Mouse (Mus musculus): ENCODE measurements around the gene Nxt1. TPM values are rescaled to one million over a fixed set of nuclear protein-coding genes. Genes with fewer than 3 reads are reported as not detected.

Gene Nxt1
- polyA plus RNA-seq, 1 experiment from 2014 or later: 53.5 TPM

GRCm38 (mm10) chr2:148654961-148655360, 17.4 kb upstream of the Nxt1 start:
- peak; percentile 59; the same call in 1 of the 2 replicates for ATAC-seq (ENCODE audit: insufficient number of reproducible peaks, low FRiP score)
- WGBS: 2% methylated on average over 3 of the region's 3 CpGs
- no peaks in the 10 kb centered on the region for H3K36me3 ChIP-seq
- no peak overlapping the region for H3K4me2 ChIP-seq
- H3K9ac ChIP-seq: no peak overlapping the region
- no peak overlapping the region for H3K4me3 ChIP-seq
- H3K9me3 ChIP-seq (replicated peaks): no peaks in the 10 kb centered on the region
- H3K27me3 ChIP-seq (replicated peaks): no peaks in the 10 kb centered on the region
- no peak overlapping the region for H3K27ac ChIP-seq (ENCODE audit: poor library complexity, severe bottlenecking)
- H3K4me1 ChIP-seq (replicated peaks): no peaks in the 10 kb centered on the region

GRCm38 (mm10) chr2:148663458-148663857, 8.9 kb upstream of the Nxt1 start:
- Histone ChIP-seq H3K4me2 (no peak overlapping the region), H3K27ac (ENCODE audit: poor library complexity, severe bottlenecking) (no peak overlapping the region), H3K4me1 (replicated peaks) (no peaks in the 10 kb centered on the region), H3K9me3 (replicated peaks) (no peaks in the 10 kb centered on the region), H3K4me3 (no peak overlapping the region), H3K9ac (no peak overlapping the region), H3K27me3 (replicated peaks) (peaks cover 7% of the 10 kb centered on the region; the same call in 1 of the 2 replicates), H3K36me3 (no peaks in the 10 kb centered on the region)
- 88% methylated on average over 1 of the region's 1 CpGs for WGBS
- no peak for ATAC-seq (ENCODE audit: insufficient number of reproducible peaks, low FRiP score)

- Histone ChIP-seq H3K27ac (ENCODE audit: poor library complexity, severe bottlenecking) (peak overlapping the region; percentile 94), H3K4me3 (peak overlapping the region; percentile 55), H3K4me1 (replicated peaks) (peaks cover 51% of the 10 kb centered on the region), H3K9me3 (replicated peaks) (no peaks in the 10 kb centered on the region), H3K4me2 (peak overlapping the region; percentile 70), H3K27me3 (replicated peaks) (no peaks in the 10 kb centered on the region), H3K36me3 (peaks cover 24% of the 10 kb centered on the region), H3K9ac (peak overlapping the region; percentile 70)
- ATAC-seq (ENCODE audit: insufficient number of reproducible peaks, low FRiP score): no peak
- 9% methylated on average over 26 of the region's 26 CpGs for WGBS
Measured at GRCm38 (mm10) chr2:148677801-148678200, 5.4 kb downstream of the Nxt1 start.

- H3K9ac ChIP-seq: peak overlapping the region; percentile 54
- peaks cover 40% of the 10 kb centered on the region for H3K4me1 ChIP-seq (replicated peaks)
- no peak; the same call in 1 of the 2 replicates for ATAC-seq (ENCODE audit: insufficient number of reproducible peaks, low FRiP score)
- no peaks in the 10 kb centered on the region for H3K9me3 ChIP-seq (replicated peaks)
- peak overlapping the region; percentile 31 for H3K4me3 ChIP-seq
- WGBS: 3% methylated on average over 9 of the region's 9 CpGs
- peak overlapping the region; percentile 94 for H3K27ac ChIP-seq (ENCODE audit: poor library complexity, severe bottlenecking)
- H3K36me3 ChIP-seq: peaks cover 34% of the 10 kb centered on the region
- H3K27me3 ChIP-seq (replicated peaks): no peaks in the 10 kb centered on the region
- H3K4me2 ChIP-seq: peak overlapping the region; percentile 95
Measured at GRCm38 (mm10) chr2:148679346-148679745, 6.9 kb downstream of the Nxt1 start.

GRCm38 (mm10) chr2:148680775-148681291, 8.4 kb downstream of the Nxt1 start, which contains the start of gene Gzf1:
TSS of gene Gzf1 (plus strand) at chr2:148681023.
- H3K9me3 ChIP-seq (replicated peaks): no peaks in the 10 kb centered on the region
- ATAC-seq (ENCODE audit: insufficient number of reproducible peaks, low FRiP score): peak; percentile 97

GRCm38 (mm10) chr2:148681461-148681891, 9.1 kb downstream of the Nxt1 start:
- 7% methylated on average over 17 of the region's 17 CpGs for WGBS

More at GRCm38 (mm10) chr2:148680775-148681291, 8.4 kb downstream of the Nxt1 start, which contains the start of gene Gzf1:
- peak within 1 kb of the TSS; percentile 97 for H3K4me3 ChIP-seq
- peaks cover 38% of the 10 kb centered on the region for H3K36me3 ChIP-seq
- peak within 1 kb of the TSS; percentile 95 for H3K4me2 ChIP-seq
- peaks cover 39% of the 10 kb centered on the region for H3K4me1 ChIP-seq (replicated peaks)
- WGBS: 0% methylated on average over 39 of the region's 39 CpGs
- H3K27me3 ChIP-seq (replicated peaks): no peaks in the 10 kb centered on the region
- H3K9ac ChIP-seq: peak within 1 kb of the TSS; percentile 95
- peak within 1 kb of the TSS; percentile 94 for H3K27ac ChIP-seq (ENCODE audit: poor library complexity, severe bottlenecking)

GRCm38 (mm10) chr2:148683031-148683430, 10.6 kb downstream of the Nxt1 start:
- peaks cover 46% of the 10 kb centered on the region for H3K36me3 ChIP-seq
- no peaks in the 10 kb centered on the region for H3K27me3 ChIP-seq (replicated peaks)
- no peaks in the 10 kb centered on the region for H3K9me3 ChIP-seq (replicated peaks)
- no peak overlapping the region for H3K9ac ChIP-seq
- ATAC-seq (ENCODE audit: insufficient number of reproducible peaks, low FRiP score): no peak
- H3K4me1 ChIP-seq (replicated peaks): peaks cover 33% of the 10 kb centered on the region
- H3K4me3 ChIP-seq: no peak overlapping the region
- no peak overlapping the region for H3K27ac ChIP-seq (ENCODE audit: poor library complexity, severe bottlenecking)
- 72% methylated on average over 1 of the region's 1 CpGs for WGBS
- H3K4me2 ChIP-seq: no peak overlapping the region

More at GRCm38 (mm10) chr2:148681461-148681891, 9.1 kb downstream of the Nxt1 start:
- Histone ChIP-seq H3K9me3 (replicated peaks) (no peaks in the 10 kb centered on the region), H3K4me2 (peak overlapping the region; percentile 95), H3K4me3 (peak overlapping the region; percentile 97), H3K36me3 (peaks cover 38% of the 10 kb centered on the region), H3K9ac (peak overlapping the region; percentile 95), H3K27me3 (replicated peaks) (no peaks in the 10 kb centered on the region), H3K4me1 (replicated peaks) (peaks cover 39% of the 10 kb centered on the region), H3K27ac (ENCODE audit: poor library complexity, severe bottlenecking) (peak overlapping the region; percentile 94)
- peak; percentile 75 for ATAC-seq (ENCODE audit: insufficient number of reproducible peaks, low FRiP score)

- H3K4me1 ChIP-seq (replicated peaks): peaks cover 17% of the 10 kb centered on the region
- H3K27ac ChIP-seq (ENCODE audit: poor library complexity, severe bottlenecking): no peak overlapping the region
- H3K4me2 ChIP-seq: no peak overlapping the region
- no peak overlapping the region for H3K4me3 ChIP-seq
- H3K9ac ChIP-seq: no peak overlapping the region
- WGBS: 91% methylated on average over 2 of the region's 2 CpGs
- ATAC-seq (ENCODE audit: insufficient number of reproducible peaks, low FRiP score): no peak
- no peaks in the 10 kb centered on the region for H3K9me3 ChIP-seq (replicated peaks)
- H3K27me3 ChIP-seq (replicated peaks): no peaks in the 10 kb centered on the region
- H3K36me3 ChIP-seq: peaks cover 61% of the 10 kb centered on the region
Measured at GRCm38 (mm10) chr2:148684972-148685371, 12.6 kb downstream of the Nxt1 start.

- H3K4me2 ChIP-seq: no peak overlapping the region
- H3K4me1 ChIP-seq (replicated peaks): peaks cover 14% of the 10 kb centered on the region
- H3K27ac ChIP-seq (ENCODE audit: poor library complexity, severe bottlenecking): no peak overlapping the region
- no peaks in the 10 kb centered on the region for H3K27me3 ChIP-seq (replicated peaks)
- H3K4me3 ChIP-seq: no peak overlapping the region
- no peak overlapping the region for H3K9ac ChIP-seq
- no peak for ATAC-seq (ENCODE audit: insufficient number of reproducible peaks, low FRiP score)
- no peaks in the 10 kb centered on the region for H3K9me3 ChIP-seq (replicated peaks)
- H3K36me3 ChIP-seq: peaks cover 69% of the 10 kb centered on the region
- 87% methylated on average over 3 of the region's 3 CpGs for WGBS
Measured at GRCm38 (mm10) chr2:148685709-148686108, 13.3 kb downstream of the Nxt1 start.

- 66% methylated on average over 1 of the region's 1 CpGs for WGBS
- H3K36me3 ChIP-seq: peaks cover 80% of the 10 kb centered on the region
Measured at GRCm38 (mm10) chr2:148686862-148687261, 14.5 kb downstream of the Nxt1 start.

GRCm38 (mm10) chr2:148687971-148688370, 15.6 kb downstream of the Nxt1 start:
- 89% methylated on average over 5 of the region's 5 CpGs for WGBS
- ATAC-seq (ENCODE audit: insufficient number of reproducible peaks, low FRiP score): no peak
- Histone ChIP-seq H3K27me3 (replicated peaks) (no peaks in the 10 kb centered on the region), H3K4me1 (replicated peaks) (peaks cover 6% of the 10 kb centered on the region; the same call in 1 of the 2 replicates), H3K9ac (no peak overlapping the region), H3K27ac (ENCODE audit: poor library complexity, severe bottlenecking) (no peak overlapping the region), H3K4me2 (no peak overlapping the region), H3K4me3 (no peak overlapping the region), H3K9me3 (replicated peaks) (no peaks in the 10 kb centered on the region), H3K36me3 (peaks cover 87% of the 10 kb centered on the region)

More at GRCm38 (mm10) chr2:148686862-148687261, 14.5 kb downstream of the Nxt1 start:
- no peaks in the 10 kb centered on the region for H3K27me3 ChIP-seq (replicated peaks)
- H3K9me3 ChIP-seq (replicated peaks): no peaks in the 10 kb centered on the region
- no peak overlapping the region for H3K4me3 ChIP-seq
- peaks cover 9% of the 10 kb centered on the region for H3K4me1 ChIP-seq (replicated peaks)
- no peak overlapping the region for H3K27ac ChIP-seq (ENCODE audit: poor library complexity, severe bottlenecking)
- H3K4me2 ChIP-seq: no peak overlapping the region
- no peak for ATAC-seq (ENCODE audit: insufficient number of reproducible peaks, low FRiP score)
- H3K9ac ChIP-seq: no peak overlapping the region
